Mouse (Mus musculus) erythroid progenitor cell, adult 5-6 weeks (primary cell): ENCODE measurements around the gene Vps13d. TPM values are rescaled to one million over a fixed set of nuclear protein-coding genes. Genes with fewer than 3 reads are reported as not detected.
"Not testable (repeated sequence)": the region's sequence is repeated elsewhere in the genome, so short reads cannot be mapped to it uniquely, and the experiment has no call there.

Source experiments
- ATAC-seq: replicated peaks from 2 replicates; pipeline ENCODE4 v1.8.0; 2016; ENCODE audit warnings: moderate number of reproducible peaks, mild to moderate bottlenecking, moderate TSS enrichment, inconsistent platforms; ENCODE audit not compliant: poor library complexity, low FRiP score, severe bottlenecking
- total RNA-seq, 2 experiments: library from RNA; stranded (forward) in 1 of 2; stranded (reverse) in 1 of 2; fragments of 150-400 nt in 1 of 2; fragments of 186-747, 209-891 nt in 1 of 2; gene quantifications; 2 replicates each; pipeline versions ENCODE4 v1.2.3 to v1.2.4; 2015 to 2017; ENCODE audit warnings: low replicate concordance in 2 of 2

Gene Vps13d
- total RNA-seq, 2 experiments from 2014 or later, result 54.5 to 66.2 TPM

DNA sequence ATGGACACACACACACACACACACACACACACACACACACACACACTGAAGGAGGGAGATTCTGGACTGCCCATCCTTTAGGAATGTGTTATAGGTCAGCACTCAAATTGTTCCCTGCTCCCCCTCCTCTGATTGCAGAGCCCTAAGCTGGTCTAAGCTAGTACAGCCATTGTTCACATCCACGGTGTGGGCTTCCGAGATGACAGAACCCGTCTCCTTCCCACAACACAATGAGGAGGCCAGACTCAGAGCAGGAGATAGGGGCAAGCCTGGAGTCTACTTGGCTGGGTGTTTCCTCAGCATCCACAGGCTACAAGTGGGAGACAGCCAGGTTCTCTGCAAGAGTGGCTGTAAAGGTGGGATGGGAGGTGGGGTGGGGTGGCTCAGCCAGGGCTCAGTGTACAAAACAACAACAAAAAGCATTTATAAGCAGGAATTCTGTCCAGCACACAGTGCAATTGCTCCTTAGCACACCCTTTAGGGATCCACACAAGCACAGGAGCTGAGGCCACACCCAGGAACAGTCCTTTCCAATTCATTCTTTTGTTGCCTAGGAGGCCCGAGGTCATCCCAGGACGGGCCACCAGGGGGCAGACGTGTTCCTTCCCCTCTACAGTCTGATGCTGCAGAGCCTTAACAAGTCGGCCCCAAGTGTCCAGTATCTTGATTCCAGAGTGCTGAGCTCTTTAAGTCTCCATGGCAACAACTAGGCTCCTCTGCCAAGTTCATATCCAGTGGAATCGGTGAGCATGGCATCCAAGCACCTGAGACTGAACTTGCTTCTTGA, 19.4 kb upstream of the Vps13d start:
- peak; percentile 91 for ATAC-seq

DNA sequence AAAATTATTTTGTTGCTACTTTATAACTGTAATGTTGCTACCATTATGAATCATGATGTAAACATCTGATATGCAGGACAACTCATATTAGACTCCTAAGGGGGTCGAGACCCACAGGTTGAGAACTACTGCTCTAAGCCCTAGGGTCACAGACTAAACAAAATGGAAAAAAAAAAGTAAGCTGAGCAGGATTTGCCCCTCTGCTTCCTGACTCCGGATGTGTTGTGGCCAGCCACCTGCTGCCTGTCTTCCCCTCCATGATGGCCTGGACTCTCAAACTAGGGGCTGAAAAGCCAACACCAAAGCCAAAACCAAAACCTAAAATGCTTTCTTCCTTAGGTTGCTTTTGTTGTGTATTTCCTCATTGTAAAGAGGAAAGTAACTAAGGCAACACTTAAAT, 16.3 kb upstream of the Vps13d start:
- no peak for ATAC-seq

DNA sequence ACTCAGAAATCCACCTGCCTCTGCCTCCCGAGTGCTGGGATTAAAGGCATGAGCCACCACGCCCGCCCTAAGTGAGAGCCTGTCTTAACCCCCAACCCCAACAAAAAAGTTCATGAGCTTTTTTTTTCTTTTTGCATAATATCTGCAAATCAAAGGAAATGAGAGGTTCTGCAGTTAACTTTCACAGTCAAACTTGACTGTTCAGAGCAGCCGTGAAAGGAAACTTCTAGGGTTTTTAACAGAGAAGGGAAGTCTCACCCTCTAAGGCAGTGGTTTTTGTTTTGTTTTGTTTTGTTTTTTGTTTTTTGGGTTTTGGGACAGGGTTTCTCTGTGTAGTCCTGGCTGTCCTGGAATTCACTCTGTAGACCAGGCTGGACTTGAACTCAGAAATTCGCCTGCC, 15.8 kb upstream of the Vps13d start:
- ATAC-seq, result no peak

DNA sequence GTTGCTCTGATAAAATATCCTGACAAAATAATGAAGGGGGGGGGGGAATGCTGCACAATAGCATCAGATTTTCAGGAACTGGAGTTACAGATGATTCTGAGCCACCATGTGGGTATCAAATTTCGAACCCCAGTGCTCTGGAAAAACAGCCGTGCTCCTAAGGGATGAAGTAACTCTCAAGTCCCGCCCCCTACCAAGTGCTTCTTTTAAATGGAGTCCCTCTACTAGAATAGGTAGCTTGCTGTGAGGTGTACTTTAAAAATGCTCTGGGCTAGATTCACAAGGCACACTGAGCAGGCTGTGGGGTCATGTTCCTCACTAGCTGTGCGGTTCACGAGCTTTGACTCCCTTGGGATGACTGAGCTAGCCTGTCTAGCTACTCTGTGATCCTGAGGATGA, 14.9 kb upstream of the Vps13d start:
- ATAC-seq, result no peak

DNA sequence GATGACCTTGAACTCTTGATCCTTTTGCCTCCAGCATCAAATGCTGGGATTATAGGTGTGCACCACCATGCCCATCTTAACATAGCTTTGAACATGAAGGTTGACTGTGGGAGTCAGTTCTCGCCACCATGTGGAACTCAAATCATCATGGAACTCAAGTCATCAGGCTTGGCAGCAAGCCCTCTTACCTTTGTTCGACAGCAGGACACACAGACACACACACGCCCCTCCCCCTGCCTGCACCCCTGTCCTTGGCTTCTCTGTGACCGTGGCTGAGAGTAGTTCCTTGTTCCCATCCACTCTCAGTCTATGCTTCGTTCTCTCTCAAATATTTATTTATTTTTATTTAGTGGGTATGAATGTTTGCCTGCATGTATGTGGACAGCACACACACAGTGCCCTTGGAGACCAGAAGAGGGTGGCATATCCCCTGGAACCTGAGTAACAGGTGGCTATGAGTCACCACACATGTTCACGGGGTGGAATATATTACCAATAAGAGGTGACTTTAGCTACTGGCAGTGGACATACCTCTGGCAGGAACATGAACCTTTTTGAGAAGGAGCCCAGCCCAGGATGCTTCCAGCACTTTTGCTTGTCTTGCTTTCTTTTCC, 14.4 kb upstream of the Vps13d start:
- no peak for ATAC-seq

DNA sequence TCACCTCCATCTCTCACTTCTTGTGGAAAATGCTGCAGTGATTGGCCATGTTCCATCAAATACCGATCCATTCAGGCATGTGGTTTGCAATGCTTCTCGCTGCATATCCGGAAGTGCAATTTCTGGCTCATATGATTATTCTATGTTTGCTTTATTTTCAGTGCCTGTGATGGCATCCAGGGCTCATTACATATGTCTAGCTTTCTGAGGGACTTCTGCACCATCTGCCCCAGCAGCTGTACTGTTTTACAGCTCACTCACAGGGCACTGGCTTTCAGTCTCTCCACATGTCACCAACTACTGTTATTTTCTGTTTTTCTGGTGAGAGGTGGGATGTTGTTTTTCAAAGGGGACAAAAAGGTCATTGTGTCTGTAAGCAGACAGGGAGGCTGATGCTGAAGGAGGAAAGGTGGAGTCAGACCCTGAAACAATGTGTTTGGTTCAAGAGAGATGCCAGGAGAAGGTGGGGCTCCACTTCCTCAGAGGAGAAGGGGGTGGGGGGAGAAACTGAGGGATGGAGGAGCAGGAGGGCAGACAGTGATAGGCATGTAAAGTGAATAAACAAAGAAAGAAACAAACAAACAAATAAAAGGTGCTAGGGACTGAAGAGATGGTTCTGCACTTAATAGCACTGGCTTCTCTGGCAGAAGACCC, 13.0 kb upstream of the Vps13d start:
- no peak for ATAC-seq

DNA sequence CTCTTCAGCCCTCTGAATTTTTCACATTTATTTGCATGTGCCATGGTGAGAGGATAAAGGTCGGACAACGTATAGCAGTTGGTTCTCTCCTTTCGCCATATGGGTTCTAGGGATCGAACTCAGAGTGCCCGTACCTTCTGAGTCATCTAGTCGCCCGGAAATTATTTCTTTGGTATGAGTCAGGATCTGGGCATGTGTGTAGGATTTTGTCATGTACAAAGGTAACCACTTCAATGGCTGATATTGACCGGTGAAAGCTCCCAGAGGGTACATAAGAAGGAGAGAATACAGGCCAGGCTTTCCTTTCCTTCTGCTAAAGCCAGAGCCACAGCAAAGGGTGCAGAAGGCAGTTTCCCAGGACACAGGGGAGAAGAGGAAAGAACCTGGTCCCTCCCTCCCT, 10.0 kb upstream of the Vps13d start:
- no peak for ATAC-seq

DNA sequence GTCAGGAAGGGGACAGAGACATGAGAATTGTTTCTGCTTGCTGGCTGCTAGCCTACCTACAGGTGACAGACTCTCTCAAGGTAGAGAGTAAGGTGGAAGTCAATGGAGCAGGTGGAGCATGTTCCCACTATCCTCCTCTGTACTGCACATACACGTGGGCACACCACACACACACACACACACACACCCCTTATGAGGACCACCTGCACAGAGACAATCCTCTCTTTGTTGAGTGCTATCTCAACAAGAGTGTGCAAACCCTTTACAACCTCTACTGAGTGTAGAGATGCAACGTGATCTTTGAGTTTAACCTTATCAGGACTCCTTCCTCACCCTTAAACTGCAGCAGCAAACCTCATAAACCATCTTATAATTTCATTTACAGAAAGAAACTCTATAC, 8.5 kb upstream of the Vps13d start:
- ATAC-seq, result no peak

DNA sequence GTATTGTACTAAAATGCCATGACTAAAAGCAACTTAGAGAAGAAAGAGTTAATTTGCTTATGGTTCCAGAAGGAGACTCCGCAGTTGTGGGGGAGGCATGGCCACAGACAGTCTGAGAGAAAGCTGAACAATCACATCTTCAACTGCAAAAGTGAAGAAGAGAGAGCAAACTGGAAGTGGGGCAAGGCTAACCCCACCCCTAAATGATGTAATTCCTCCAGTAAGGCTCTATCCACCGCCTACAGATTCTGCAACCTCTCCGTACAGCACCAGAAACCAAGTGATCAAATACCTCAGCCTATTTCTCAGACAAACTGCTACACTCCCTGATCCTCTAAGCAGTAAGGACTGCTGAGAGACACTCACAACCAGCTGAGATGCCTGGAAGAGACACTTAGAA, 6.6 kb upstream of the Vps13d start:
- ATAC-seq, result no peak

DNA sequence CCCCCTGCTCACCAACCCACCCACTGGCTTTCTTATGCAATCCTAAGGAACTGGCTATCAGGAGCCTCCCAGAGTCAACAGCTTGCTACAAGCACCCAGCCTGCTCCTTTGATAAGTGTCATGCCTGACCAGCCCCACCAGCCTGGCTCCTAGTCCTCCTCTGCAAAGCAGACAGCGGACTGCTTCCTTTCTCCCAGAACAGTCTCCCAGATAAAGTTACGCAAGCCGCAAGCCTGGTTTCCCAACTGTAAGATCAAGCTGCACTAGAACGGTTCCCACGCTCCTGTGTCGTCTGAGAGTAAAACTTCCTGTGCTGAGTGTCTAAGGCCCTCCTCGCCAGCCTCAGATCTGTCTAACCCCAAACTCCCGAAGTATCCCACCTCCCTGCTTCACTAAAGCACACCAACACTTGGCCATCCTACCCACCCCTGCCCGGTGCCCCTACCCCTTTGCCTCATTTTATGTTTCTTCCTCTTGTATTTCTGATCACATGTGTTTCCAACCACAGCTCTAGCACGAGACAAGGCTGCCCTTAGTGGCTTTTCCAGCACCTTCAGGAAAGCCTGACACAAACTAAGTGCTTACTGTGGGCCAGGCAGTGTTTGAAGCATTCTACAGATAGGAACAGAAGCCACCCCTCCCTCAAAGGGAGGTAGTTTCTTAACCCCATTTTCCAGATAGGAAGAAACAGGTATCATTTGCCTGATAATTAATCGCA, 5.3 kb upstream of the Vps13d start:
- peak; percentile 86 for ATAC-seq

DNA sequence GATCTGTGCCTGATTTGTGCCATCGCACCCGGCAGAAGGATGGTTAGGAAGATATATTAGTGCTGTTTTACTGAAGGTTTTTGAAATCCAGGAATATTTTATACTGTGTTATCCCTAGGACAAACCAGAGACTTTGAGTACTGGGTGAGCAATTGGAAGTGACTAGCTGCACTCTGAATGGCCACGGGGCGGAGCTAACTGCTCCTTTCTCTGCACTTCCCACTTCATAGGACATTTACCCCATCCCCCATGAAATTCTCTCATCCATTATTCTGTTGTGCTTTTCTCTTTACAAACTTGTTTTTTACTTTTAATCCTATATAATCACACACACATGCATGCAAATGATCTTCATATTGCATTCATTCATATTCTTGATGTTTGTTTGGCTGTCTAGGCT, 1.8 kb upstream of the Vps13d start:
- no peak for ATAC-seq

DNA sequence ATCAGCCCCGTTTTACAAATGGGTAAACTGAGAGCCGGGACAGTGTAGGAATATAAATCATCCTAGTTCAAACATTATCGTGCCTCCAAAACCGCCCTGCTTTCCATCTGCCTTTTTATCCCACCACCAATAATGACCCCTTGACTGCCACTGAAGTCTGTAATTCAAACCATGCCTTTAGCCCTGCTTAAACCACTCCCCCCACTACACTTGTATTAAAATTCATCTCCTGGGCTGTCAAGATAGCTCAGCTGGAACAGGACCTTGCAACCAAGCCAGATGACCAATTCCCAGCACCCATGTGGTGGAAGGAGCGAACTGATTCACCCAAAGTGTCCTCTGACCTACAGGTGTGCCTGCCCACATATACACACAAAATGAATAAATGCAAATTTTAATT, 367 bp upstream of the Vps13d start:
- 0 out of 2 replicates have a peak, but pooled peaks have one; percentile 2 for ATAC-seq

DNA sequence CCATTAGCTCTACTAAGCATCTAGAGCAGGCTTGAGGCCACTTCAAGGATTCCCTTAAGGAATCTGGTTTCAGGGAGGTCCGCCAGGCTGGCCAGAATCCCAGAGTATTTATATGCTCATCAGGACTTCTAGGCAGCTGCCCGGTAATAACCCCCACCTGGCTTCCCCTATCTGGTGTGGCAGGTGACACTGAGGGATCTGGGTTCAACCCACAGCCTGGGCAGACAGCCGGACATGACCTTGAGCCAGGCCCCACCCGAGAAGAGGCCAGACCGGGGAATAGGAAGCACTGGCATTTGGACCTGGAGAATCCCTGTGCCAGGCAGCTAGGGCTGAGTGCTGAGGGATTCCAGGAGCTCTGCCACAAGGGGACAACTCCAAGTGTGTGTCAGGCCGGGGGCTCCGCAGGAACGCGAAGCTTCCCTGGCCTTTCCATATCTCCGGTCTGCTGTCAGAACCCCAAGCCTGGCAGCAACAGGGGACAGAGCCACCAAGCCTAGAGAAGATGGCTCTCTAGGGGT, 754 bp downstream of the Vps13d start:
- ATAC-seq, result peak; percentile 64

DNA sequence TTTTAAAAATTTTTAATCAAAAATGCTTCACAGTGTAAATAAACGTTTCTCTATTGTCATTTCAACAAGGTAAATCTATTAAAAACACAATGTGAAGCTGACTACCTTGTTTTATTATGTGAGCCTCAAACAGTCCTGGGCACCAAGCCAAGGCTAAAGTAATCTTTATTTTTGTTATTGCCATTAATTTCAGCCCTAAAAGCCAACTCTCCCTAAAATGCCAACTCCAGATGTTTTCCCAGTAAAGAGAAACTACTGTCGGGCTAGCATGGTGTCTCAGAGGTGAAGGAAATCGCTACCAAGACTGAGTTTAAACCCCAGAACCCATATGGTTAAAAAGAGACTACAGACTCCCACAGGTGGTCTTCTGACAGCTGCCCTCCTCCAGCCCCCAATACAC, 1.4 kb downstream of the Vps13d start:
- no peak for ATAC-seq

DNA sequence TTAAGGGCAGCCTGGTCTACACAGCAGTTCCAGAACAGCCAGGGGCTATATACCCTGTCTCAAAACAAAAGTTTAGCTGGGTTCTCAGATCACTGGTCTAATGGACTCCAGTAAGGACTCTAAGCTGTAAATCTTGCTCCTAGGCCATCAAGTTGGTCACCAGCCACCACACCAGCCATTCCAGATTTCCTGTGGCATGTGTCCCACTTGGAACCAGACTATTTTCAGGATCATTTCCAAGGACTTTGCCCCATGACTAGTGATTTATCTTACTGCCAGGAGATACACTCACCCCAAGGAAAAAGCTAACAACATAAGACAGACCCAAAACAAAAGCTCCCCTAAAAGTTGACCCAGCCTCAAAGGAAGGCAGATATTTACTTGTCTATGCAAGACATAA, 2.1 kb downstream of the Vps13d start:
- no peak for ATAC-seq

DNA sequence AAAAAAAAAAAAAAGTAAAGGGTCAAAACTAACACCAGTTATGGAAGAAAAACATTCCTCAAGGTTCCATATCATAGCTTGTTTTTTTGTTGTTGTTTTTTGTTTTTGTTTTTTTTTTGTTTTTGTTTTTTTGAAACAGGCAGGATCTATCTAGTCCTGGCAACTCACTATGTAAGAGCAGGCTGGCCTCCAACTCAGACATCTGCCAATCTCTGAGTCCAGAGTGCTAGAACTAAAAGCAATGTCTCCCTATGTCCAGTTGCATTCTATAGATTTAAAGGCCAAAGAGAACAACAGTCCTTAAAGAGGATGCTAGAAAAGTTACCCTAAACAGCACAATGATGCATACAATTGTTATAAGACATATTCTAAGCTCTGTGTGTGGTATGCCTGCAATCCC, 6.2 kb downstream of the Vps13d start:
- no peak for ATAC-seq

DNA sequence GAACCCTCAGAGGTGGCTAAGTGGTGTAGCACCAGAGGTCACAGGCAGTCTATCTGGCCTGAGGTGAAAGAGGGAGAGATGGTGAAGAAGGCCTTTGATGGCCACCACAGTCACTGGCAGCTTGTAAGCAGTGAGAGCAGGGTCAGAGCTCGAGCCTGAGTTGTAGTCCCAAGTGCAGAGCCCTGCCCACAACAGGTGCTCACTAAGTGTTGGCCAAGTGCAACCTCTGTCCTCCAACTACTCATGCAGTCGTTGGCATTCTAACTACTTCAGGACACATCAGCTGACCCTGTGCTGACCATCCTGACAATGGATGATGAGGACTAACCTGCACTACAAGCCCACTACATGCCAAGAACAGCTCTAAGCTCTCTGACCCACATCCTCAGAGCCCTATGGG, 7.2 kb downstream of the Vps13d start:
- ATAC-seq, result no peak

DNA sequence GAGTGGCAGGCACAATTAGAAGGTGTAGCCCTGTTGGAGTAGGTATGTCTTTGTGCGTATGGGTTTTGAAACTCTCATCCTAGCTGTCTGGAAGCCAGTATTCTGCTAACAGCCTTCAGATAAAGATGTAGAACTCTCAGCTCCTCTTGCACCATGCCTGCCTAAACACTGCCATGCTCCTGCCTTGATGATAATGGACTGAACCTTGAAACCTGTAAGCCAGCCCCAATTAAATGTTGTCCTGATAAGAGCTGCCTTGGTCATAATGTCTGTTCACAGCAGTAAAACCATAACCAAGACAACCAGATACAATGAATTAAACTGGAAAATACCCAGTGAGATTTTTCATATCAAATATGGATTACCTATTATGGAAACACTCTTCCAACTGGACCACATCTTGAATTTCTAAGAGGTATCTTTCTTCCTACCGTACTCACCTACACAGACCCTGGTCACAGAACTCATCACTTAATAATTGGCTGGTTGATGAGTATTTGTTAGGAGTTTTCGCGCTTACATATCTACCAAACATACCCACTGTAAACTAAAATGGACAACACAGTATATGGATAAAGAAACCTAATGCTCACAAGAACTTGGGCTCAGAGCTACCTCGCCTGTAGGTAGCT, 15.8 kb downstream of the Vps13d start:
- ATAC-seq, result no peak

DNA sequence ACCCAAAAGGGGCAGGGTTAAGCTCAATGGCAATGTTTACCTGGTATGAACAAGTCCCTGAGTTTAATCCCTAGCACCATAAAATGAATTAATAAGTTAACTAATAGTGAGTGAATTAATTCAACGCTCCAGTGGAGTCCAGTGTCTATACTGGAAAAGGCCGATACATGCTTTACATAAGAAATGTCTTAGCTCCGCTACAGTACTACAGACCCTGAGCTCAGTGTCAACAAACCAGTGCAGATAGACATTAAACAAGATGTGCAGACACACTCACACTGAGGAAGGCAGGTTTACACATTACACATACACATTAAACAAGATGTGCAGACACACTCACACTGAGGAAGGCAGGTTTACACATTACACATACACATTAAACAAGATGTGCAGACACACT, 29.3 kb downstream of the Vps13d start:
- not testable (repeated sequence) for ATAC-seq

DNA sequence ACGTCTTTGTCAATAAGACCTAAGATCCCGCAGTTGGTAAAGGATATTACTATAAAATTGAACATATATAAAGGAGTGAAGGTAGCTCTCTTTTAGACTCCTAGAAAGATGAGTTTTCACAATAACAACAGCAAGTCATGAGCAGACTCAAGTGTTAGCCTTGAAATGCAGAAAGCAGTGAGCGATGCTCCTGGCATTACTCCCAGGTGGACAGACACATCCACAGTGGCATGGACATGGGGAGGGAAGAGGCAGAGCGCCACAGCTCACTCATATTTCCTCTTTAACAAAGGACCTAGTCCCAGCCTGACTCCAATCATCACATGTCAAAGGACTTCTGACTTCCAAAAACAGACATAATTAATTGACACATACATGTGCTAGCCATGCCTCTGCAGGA, 30.7 kb downstream of the Vps13d start:
- no peak for ATAC-seq
